Mouse (Mus musculus) embryonic facial prominence, embryonic 13.5 days (tissue): ENCODE measurements around the gene Celf2. TPM values are rescaled to one million over a fixed set of nuclear protein-coding genes. Genes with fewer than 3 reads are reported as not detected.
A peak's percentile ranks its signal among the peaks of the same experiment; 100 is the strongest.

Experiments used
- ATAC-seq: fragments of 200-750 bp; cut with Nextera tagmentation; 2 replicates; pipeline ENCODE4 v1.8.0; 2017; ENCODE audit warnings: low read depth; ENCODE audit not compliant: insufficient number of reproducible peaks, insufficient read depth, low FRiP score, low TSS enrichment
- H3K27ac ChIP-seq: fragments of 300-500 bp; sonication (generic); 2 replicates; pipeline ENCODE4 v1.5.1; 2015; ENCODE audit warnings: moderate library complexity, mild to moderate bottlenecking, inconsistent platforms
- H3K27me3 ChIP-seq: fragments of 300-500 bp; sonication (generic); 2 replicates; pipeline ENCODE4 v1.6.1; 2015; ENCODE audit warnings: mild to moderate bottlenecking, inconsistent platforms
- H3K36me3 ChIP-seq: fragments of 300-500 bp; sonication (generic); 2 replicates; pipeline ENCODE4 v1.6.1; 2015; ENCODE audit warnings: mild to moderate bottlenecking, inconsistent platforms
- H3K4me1 ChIP-seq: fragments of 300-500 bp; sonication (generic); 2 replicates; pipeline ENCODE4 v1.6.1; 2015; ENCODE audit warnings: inconsistent platforms
- H3K4me2 ChIP-seq: fragments of 300-500 bp; sonication (generic); 2 replicates; pipeline ENCODE4 v1.6.1; 2015; ENCODE audit warnings: moderate library complexity, mild to moderate bottlenecking, inconsistent platforms
- H3K4me3 ChIP-seq: fragments of 300-500 bp; sonication (generic); 2 replicates; pipeline ENCODE4 v1.5.1; 2015; ENCODE audit warnings: mild to moderate bottlenecking, inconsistent platforms
- H3K9ac ChIP-seq: fragments of 300-500 bp; sonication (generic); 2 replicates; pipeline ENCODE4 v1.6.1; 2015; ENCODE audit warnings: mild to moderate bottlenecking, inconsistent platforms
- H3K9me3 ChIP-seq: fragments of 300-500 bp; sonication (generic); 2 replicates; pipeline ENCODE4 v1.6.1; 2016; ENCODE audit warnings: inconsistent platforms
- WGBS: fragments of 180-500 bp; shearing (Covaris S2); methylation state at CpG from one replicate; pipeline ENCODE4 v1.1.7; 2015; ENCODE audit warnings: mixed read lengths; 5-methylcytosine and 5-hydroxymethylcytosine counted together
- polyA plus RNA-seq: library from polyadenylated mRNA; unstranded; fragments of >200 nt; fragmentation: Nextera tagmentation; extraction: Ambion mirVana; gene quantifications from 2 replicates; pipeline ENCODE4 v1.2.1, GENCODE M21; 2015

The Celf2 gene
- polyA plus RNA-seq, 1 experiment from 2014 or later: 43.6 TPM

DNA sequence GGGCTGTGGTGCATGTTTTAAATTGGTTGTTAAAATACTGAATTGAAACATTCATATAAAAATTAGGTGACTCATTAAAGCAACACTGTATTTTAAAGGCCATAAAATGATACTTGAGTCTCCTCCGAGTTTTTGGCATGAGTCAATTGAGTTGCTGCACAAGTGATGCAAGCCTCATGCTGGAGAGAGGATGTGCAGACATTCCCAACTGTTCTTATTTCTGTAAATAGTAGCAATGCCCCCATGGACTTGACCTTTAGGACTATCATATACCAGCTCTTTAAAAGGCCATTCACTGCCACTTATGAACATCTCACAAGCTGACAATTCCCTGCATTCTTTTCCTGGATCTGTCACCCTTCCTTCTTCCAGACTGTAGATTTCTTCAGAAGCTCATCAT lies 10.1 kb upstream of the Celf2 start:
- Histone ChIP-seq H3K9me3 (no peaks in the 10 kb centered on the region), H3K9ac (no peak overlapping the region), H3K27ac (no peak overlapping the region), H3K36me3 (no peaks in the 10 kb centered on the region), H3K27me3 (no peaks in the 10 kb centered on the region), H3K4me2 (no peak overlapping the region), H3K4me3 (no peak overlapping the region), H3K4me1 (no peaks in the 10 kb centered on the region)
- no peak for ATAC-seq
- WGBS: 72% methylated on average over 1 of the region's 1 CpGs

DNA sequence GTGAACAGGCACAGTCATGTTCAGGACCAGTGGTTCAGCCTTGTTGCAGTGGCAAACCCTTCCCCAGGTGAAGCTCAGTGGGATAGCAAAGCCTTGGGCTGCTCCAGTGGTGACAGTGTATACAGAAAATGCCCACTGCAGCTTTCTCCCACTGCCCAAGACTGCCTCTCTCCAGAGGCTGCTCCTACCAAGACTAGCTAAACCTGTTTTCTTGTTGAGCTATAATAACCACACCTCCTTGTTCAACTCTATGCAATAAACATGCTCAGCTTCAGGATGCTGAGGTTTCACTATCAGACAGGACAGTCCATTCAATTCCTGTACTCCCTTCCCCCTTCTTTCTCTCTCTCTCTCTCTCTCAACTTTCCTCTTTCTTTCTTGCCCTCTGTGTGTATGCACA lies 15.9 kb downstream of the Celf2 start:
- Histone ChIP-seq H3K27ac (no peak overlapping the region), H3K4me3 (no peak overlapping the region), H3K9me3 (no peaks in the 10 kb centered on the region), H3K36me3 (no peaks in the 10 kb centered on the region), H3K4me2 (no peak overlapping the region), H3K27me3 (no peaks in the 10 kb centered on the region), H3K9ac (no peak overlapping the region), H3K4me1 (no peaks in the 10 kb centered on the region)
- no peak for ATAC-seq

DNA sequence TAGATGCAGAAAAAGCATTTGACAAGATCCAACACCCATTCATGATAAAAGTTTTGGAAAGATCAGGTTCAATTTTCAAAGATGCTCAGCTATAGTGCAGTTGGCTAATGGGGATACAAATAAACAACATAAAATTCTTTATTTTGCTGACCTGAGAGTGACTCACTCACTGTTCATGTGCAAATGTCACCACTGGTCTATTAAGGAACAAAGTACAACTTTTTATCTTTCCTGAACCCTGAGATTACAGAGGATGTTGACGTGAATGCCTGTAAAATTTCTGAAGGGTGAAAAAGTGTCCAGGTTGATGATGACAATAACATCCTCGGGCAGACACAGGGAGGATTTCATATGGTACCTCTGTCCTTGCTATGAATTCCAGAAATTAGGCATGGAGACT lies 24.4 kb downstream of the Celf2 start:
- Histone ChIP-seq H3K9me3 (no peaks in the 10 kb centered on the region), H3K27ac (no peak overlapping the region), H3K36me3 (no peaks in the 10 kb centered on the region), H3K9ac (no peak overlapping the region), H3K4me1 (no peaks in the 10 kb centered on the region), H3K27me3 (no peaks in the 10 kb centered on the region), H3K4me3 (no peak overlapping the region), H3K4me2 (no peak overlapping the region)
- no peak for ATAC-seq
- WGBS: 81% methylated on average over 2 of the region's 2 CpGs

DNA sequence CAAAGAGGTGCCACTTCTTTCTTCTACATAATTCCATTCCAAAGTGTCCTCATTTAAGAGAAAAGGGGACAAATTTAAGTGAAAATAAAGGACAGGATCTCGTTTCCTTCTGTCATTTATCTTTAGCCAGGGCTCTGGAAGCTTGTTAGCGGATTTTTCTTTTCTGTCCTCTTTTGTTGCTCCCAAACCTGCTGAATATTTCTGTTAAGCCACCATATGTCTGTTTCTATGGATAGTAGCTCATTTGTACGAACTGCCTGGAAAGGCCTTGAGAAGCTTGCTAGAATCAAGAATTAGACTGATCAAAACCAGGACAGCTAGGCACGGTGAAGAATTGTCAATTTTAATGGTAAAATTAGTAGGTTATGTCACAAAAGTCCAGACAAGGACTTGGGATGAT lies 27.3 kb downstream of the Celf2 start:
- Histone ChIP-seq H3K4me1 (no peaks in the 10 kb centered on the region), H3K4me2 (no peak overlapping the region), H3K27me3 (no peaks in the 10 kb centered on the region), H3K9me3 (no peaks in the 10 kb centered on the region), H3K36me3 (no peaks in the 10 kb centered on the region), H3K9ac (no peak overlapping the region), H3K4me3 (no peak overlapping the region), H3K27ac (no peak overlapping the region)
- WGBS: 65% methylated on average over 4 of the region's 4 CpGs
- ATAC-seq: no peak

DNA sequence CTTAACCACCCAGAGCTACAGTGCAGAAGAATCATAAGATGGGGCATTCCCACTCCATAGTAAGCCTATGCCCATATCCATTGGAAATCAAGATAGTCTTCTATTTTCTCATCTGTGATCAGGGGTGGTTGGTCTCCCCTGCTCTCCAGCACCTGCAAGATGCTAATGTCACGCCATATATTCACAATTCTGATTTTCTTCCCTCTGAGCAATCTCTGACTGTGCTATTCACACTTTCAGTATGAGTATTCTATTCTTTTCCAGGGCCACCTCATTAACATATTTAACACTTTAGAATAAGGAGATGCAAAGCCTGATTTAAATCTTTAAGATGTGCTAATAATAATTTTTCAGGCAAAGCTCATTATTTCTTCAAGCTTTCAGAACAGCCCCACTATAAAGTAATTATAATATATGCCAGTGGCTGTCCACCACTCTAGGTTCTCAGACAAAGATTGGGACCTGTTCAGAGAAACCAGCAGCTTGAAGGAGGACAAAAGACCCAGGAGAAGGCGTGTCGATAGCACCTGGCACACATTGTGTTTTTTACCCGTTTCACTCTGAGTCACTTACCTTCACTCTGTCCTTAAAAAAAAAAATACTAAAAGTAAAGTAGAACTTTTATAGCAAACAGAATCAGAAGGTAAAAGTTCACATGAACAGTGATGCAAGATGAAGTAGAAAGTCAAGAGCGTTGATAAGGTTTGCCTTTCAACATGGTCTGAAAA lies 48.9 kb downstream of the Celf2 start:
- no peak overlapping the region for H3K4me2 ChIP-seq
- H3K4me3 ChIP-seq: no peak overlapping the region
- H3K27me3 ChIP-seq: no peaks in the 10 kb centered on the region
- H3K9ac ChIP-seq: no peak overlapping the region
- no peaks in the 10 kb centered on the region for H3K4me1 ChIP-seq
- H3K36me3 ChIP-seq: no peaks in the 10 kb centered on the region
- no peaks in the 10 kb centered on the region for H3K9me3 ChIP-seq
- H3K27ac ChIP-seq: no peak overlapping the region
- ATAC-seq: no peak
- WGBS: 70% methylated on average over 5 of the region's 5 CpGs

DNA sequence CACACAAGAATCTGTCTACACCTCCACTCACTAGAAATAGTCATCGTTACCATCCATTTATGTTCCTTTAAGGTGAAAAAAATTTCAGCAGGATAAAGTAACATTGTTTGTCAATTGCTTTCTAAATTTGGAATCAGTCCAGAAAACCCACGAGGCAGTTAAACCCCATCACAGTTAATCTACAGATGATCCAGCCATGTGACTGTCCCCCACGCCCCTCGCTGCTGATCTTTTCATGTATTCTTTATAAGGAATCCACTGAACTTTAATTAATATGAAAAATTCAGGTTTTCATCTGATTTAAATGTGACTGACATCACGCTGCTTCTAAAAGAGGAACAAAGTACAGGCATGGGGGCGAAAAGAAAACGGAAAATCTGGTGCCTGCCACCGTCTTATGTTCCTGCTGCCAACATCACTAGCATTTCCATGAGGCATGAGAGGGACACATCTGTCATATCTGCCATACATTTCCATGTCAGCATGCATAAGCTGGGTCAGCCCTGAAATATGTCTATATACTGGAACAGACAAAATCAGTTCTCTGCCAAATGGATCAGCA lies 70.6 kb downstream of the Celf2 start:
- Histone ChIP-seq H3K27ac (no peak overlapping the region), H3K36me3 (no peaks in the 10 kb centered on the region), H3K27me3 (no peaks in the 10 kb centered on the region), H3K4me2 (no peak overlapping the region), H3K9ac (no peak overlapping the region), H3K9me3 (no peaks in the 10 kb centered on the region), H3K4me3 (no peak overlapping the region), H3K4me1 (no peaks in the 10 kb centered on the region)
- ATAC-seq: no peak
- 75% methylated on average over 8 of the region's 8 CpGs for WGBS

DNA sequence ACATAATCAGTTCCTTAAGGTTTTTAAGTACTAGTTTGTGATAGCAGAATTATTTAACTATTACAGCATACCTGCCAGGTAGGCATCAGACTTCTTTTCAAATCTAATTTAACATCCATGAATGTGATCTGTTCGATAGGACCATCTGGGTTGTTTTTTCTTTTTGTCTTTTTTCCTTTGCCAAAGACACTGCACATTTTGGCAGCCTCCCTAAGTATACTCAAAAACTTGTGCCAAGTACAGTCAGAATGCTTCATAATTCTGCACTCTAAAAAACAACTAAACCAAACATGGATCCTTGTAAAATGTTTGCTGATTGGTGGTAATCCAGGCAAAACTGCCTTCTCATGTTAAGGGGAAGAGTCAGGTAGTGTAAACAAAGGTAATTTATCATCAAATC lies 82.9 kb downstream of the Celf2 start:
- H3K4me1 ChIP-seq: no peaks in the 10 kb centered on the region
- H3K36me3 ChIP-seq: no peaks in the 10 kb centered on the region
- H3K27ac ChIP-seq: no peak overlapping the region
- H3K4me3 ChIP-seq: no peak overlapping the region
- no peak overlapping the region for H3K9ac ChIP-seq
- no peak for ATAC-seq
- WGBS: 75% methylated on average over 1 of the region's 1 CpGs
- no peaks in the 10 kb centered on the region for H3K27me3 ChIP-seq
- H3K4me2 ChIP-seq: no peak overlapping the region
- no peaks in the 10 kb centered on the region for H3K9me3 ChIP-seq

DNA sequence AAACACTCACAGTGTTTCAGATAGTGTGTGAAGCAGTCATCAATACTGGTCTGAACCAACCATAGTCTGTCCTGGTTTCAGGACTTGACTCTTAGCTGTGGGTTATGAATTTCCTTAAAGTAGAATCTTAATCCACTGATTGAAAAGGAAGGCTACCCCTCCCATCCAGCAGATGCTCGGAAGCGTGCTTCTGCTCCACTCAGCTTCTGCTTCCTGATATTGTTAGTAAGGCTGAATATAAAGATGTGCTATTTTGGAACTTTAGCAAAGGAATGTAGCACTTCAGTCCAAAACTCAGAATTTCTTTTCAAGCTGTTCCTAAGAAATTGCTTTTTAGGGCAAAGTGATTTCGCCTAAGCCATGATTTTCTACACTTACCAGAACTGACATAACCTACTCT lies 108.8 kb downstream of the Celf2 start:
- Histone ChIP-seq H3K4me2 (no peak overlapping the region), H3K9me3 (no peaks in the 10 kb centered on the region)
- 79% methylated on average over 3 of the region's 3 CpGs for WGBS

DNA sequence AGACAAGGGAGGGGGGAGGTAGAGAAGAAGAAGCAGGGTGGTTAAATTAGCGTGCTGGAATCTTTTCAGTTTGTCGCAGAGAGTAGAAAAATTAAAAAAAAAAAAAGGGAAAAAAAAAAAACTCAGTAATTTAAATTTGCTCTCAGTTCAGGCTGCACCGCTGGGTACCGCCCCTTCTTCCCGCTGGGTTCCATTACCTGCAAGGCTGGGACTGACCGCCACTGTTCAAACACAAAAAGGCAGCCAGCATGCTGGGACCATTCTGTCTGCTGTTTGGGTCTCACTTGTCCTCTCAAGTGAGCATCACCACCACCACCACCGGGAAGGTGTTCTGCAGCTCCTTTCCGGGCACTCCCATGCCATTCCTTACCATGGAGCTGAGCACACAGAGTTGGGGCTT lies 113.4 kb downstream of the Celf2 start:
- no peaks in the 10 kb centered on the region for H3K27me3 ChIP-seq
- no peak overlapping the region for H3K9ac ChIP-seq
- peak overlapping the region; percentile 19 for H3K4me3 ChIP-seq
- peak overlapping the region; percentile 47 for H3K4me2 ChIP-seq
- no peaks in the 10 kb centered on the region for H3K9me3 ChIP-seq
- peaks cover 4% of the 10 kb centered on the region; the same call in 1 of the 2 replicates for H3K4me1 ChIP-seq
- 27% methylated on average over 8 of the region's 8 CpGs for WGBS
- no peak for ATAC-seq
- no peak overlapping the region for H3K27ac ChIP-seq
- H3K36me3 ChIP-seq: no peaks in the 10 kb centered on the region

More for the DNA sequence above, 108.8 kb downstream of the Celf2 start:
- Histone ChIP-seq H3K4me1 (peaks cover under 1% of the 10 kb centered on the region; the same call in 1 of the 2 replicates), H3K27ac (no peak overlapping the region), H3K4me3 (no peak overlapping the region), H3K36me3 (no peaks in the 10 kb centered on the region), H3K27me3 (no peaks in the 10 kb centered on the region), H3K9ac (no peak overlapping the region)
- no peak for ATAC-seq

DNA sequence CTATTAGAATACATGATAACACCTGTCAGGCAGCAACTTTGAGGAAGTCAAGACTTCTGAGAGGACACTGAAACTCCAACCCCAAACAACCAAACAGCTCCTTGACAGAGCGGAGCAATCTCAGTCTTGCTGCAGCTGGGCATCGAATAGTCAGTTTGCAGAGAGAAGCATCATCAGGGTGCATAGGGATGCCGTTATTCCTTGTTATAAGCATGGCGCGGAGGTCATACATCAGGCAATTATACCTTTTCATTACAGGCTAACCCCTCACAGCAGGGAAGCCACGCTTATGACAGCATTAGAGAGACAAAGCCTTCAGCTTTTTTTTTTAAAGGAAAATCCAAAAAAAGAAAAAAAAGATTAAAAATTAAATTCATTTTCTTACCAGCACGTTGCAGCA lies 113.9 kb downstream of the Celf2 start:
- peak overlapping the region; percentile 19 for H3K4me3 ChIP-seq
- H3K27ac ChIP-seq: no peak overlapping the region
- no peak for ATAC-seq
- 53% methylated on average over 7 of the region's 7 CpGs for WGBS
- no peaks in the 10 kb centered on the region for H3K27me3 ChIP-seq
- no peaks in the 10 kb centered on the region for H3K9me3 ChIP-seq
- H3K36me3 ChIP-seq: no peaks in the 10 kb centered on the region
- no peak overlapping the region for H3K9ac ChIP-seq
- H3K4me1 ChIP-seq: peaks cover 4% of the 10 kb centered on the region; the same call in 1 of the 2 replicates
- H3K4me2 ChIP-seq: peak overlapping the region; percentile 47

DNA sequence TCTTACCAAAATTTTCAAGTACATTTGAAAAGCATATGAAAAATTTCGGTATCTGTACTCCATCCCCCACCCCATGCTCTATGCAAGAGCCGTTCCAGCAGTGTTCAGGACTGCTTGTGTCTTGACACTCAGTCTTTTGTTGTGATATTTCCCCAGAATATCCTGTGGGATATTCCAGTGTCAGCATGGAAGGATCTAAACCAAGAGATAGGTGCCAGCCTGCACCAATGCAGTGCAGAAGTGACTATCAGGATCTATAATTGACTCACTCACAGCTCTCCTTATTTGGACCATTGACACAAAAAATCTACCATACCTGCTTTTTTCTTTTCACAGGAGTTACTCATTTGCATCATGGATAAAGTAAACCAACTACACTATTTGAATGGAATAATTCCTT lies 116.9 kb downstream of the Celf2 start:
- H3K36me3 ChIP-seq: no peaks in the 10 kb centered on the region
- H3K4me1 ChIP-seq: peaks cover 6% of the 10 kb centered on the region; the same call in 1 of the 2 replicates
- 94% methylated on average over 2 of the region's 2 CpGs for WGBS
- no peak overlapping the region for H3K9ac ChIP-seq
- no peak overlapping the region for H3K4me2 ChIP-seq
- no peak overlapping the region for H3K27ac ChIP-seq
- H3K27me3 ChIP-seq: no peaks in the 10 kb centered on the region
- no peak for ATAC-seq
- no peak overlapping the region for H3K4me3 ChIP-seq
- no peaks in the 10 kb centered on the region for H3K9me3 ChIP-seq

DNA sequence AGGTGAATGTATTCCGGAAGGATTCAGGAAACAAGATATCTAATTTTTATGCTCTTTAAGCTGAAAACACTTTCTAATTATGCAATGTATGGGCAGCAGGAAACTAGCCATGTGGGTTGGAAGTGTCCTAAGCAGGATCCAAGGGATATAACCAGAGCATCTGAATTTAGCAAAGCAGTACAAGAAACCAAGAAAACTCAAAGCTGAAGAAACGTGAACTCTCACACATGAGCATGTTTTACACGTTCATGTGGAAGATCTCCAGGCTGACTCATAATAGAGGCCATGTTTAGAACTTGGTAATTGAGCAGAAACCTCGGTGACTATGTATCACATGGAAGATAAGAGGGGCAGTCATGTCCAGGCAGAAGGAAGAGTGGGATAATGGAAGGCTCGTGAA lies 120.1 kb downstream of the Celf2 start:
- WGBS: 68% methylated on average over 5 of the region's 5 CpGs
- Histone ChIP-seq H3K27ac (no peak overlapping the region), H3K9me3 (no peaks in the 10 kb centered on the region), H3K27me3 (no peaks in the 10 kb centered on the region), H3K4me3 (no peak overlapping the region), H3K4me1 (0 out of 2 replicates have a peak, but pooled peaks cover 2% of the 10 kb centered on the region), H3K36me3 (no peaks in the 10 kb centered on the region), H3K9ac (no peak overlapping the region), H3K4me2 (no peak overlapping the region)
- ATAC-seq: no peak
